Mouse (Mus musculus) heart, embryonic 14.5 days (tissue): ENCODE measurements around the gene Wbp2. TPM values are rescaled to one million over a fixed set of nuclear protein-coding genes. Genes with fewer than 3 reads are reported as not detected.
A peak's percentile ranks its signal among the peaks of the same experiment; 100 is the strongest.

Experiments used
- ATAC-seq: fragments of 200-750 bp; cut with Nextera tagmentation; 2 replicates; pipeline ENCODE4 v1.8.0; 2017; ENCODE audit warnings: low read depth, moderate TSS enrichment; ENCODE audit not compliant: insufficient number of reproducible peaks, insufficient read depth, low FRiP score
- H3K27ac ChIP-seq, 2 experiments: fragments of 200-500 bp in 1 of 2; fragments of 300-500 bp in 1 of 2; sonication (generic) in 1 of 2; replicated peaks in 1 of 2; 2 replicates each; pipeline ENCODE4 v1.5.1; 2012 to 2014; ENCODE audit warnings: low read depth in 2 of 2, low read length in 2 of 2, control low read depth in 1 of 2, mild to moderate bottlenecking in 1 of 2, mixed read lengths in 1 of 2; ENCODE audit not compliant: control insufficient read depth in 1 of 2, insufficient read depth in 1 of 2
- H3K27me3 ChIP-seq: fragments of 300-500 bp; sonication (generic); 2 replicates; pipeline ENCODE4 v1.6.1; 2014; ENCODE audit warnings: mild to moderate bottlenecking, low read length, control low read depth; ENCODE audit not compliant: control insufficient read depth, insufficient read depth
- H3K36me3 ChIP-seq: fragments of 300-500 bp; sonication (generic); 2 replicates; pipeline ENCODE4 v1.6.1; 2014; ENCODE audit warnings: mild to moderate bottlenecking, control low read depth, low read length, mixed read lengths; ENCODE audit not compliant: control insufficient read depth, insufficient read depth
- H3K4me1 ChIP-seq, 2 experiments: fragments of 200-500 bp in 1 of 2; fragments of 300-500 bp in 1 of 2; sonication (generic) in 1 of 2; 2 replicates each; pipeline ENCODE4 v1.6.1; 2012 to 2014; ENCODE audit warnings: low read length in 2 of 2, control low read depth in 1 of 2, mixed read lengths in 1 of 2; ENCODE audit not compliant: control insufficient read depth in 2 of 2, insufficient read depth in 2 of 2
- H3K4me2 ChIP-seq: fragments of 300-500 bp; sonication (generic); 2 replicates; pipeline ENCODE4 v1.6.1; 2014; ENCODE audit warnings: mild to moderate bottlenecking, low read length
- H3K4me3 ChIP-seq, 2 experiments: fragments of 200-500 bp in 1 of 2; fragments of 300-500 bp in 1 of 2; sonication (generic) in 1 of 2; 2 replicates each; pipeline ENCODE4 v1.5.1; 2012 to 2014; ENCODE audit warnings: low read length in 2 of 2, mild to moderate bottlenecking in 2 of 2, control low read depth in 1 of 2, low read depth in 1 of 2, moderate library complexity in 1 of 2; ENCODE audit not compliant: control insufficient read depth in 1 of 2, insufficient read depth in 1 of 2
- H3K9ac ChIP-seq: fragments of 300-500 bp; sonication (generic); 2 replicates; pipeline ENCODE4 v1.6.1; 2014; ENCODE audit warnings: mild to moderate bottlenecking, low read length
- H3K9me3 ChIP-seq: fragments of 300-500 bp; sonication (generic); 2 replicates; pipeline ENCODE4 v1.6.1; 2016; ENCODE audit warnings: low read length, control low read depth; ENCODE audit not compliant: control insufficient read depth
- WGBS: fragments of 180-500 bp; shearing (Covaris S2); extraction: QIAGEN DNeasy Blood & Tissue Kit; methylation state at CpG from one replicate; pipeline ENCODE4 v1.1.7; 2014; 5-methylcytosine and 5-hydroxymethylcytosine counted together
- polyA plus RNA-seq: library from polyadenylated mRNA; unstranded; fragments of >200 nt; fragmentation: Nextera tagmentation; extraction: Ambion mirVana; gene quantifications from 2 replicates; pipeline ENCODE4 v1.2.1, GENCODE M21; 2014

Wbp2 gene
- polyA plus RNA-seq, 1 experiment from 2014 or later, result 139 TPM

GRCm38 (mm10) chr11:116107777-116108285, 21.0 kb upstream of the Wbp2 start:
- no peak for ATAC-seq
- peaks cover 43 to 63% of the 10 kb centered on the region in 2 experiments for H3K4me1 ChIP-seq
- WGBS, result 32% methylated on average over 19 of the region's 19 CpGs
- H3K4me3 ChIP-seq, result peak overlapping the region; percentile 71 to 88
- H3K9ac ChIP-seq, result peak overlapping the region; percentile 95
- H3K27me3 ChIP-seq, result no peaks in the 10 kb centered on the region
- H3K27ac ChIP-seq, result peak overlapping the region; percentile 21 to 83; a peak in 3 of 4 replicates
- peaks cover 28% of the 10 kb centered on the region for H3K36me3 ChIP-seq
- H3K4me2 ChIP-seq, result peak overlapping the region; percentile 79
- no peaks in the 10 kb centered on the region for H3K9me3 ChIP-seq

GRCm38 (mm10) chr11:116106963-116107776, 20.4 kb upstream of the Wbp2 start:
- peaks cover 46 to 66% of the 10 kb centered on the region in 2 experiments for H3K4me1 ChIP-seq
- no peak for ATAC-seq
- H3K4me3 ChIP-seq, result peak overlapping the region; percentile 71 to 88
- H3K36me3 ChIP-seq, result peaks cover 28% of the 10 kb centered on the region
- H3K4me2 ChIP-seq, result peak overlapping the region; percentile 79
- no peaks in the 10 kb centered on the region for H3K27me3 ChIP-seq
- peak overlapping the region; percentile 24 to 83; a peak in 3 of 4 replicates for H3K27ac ChIP-seq
- WGBS, result 34% methylated on average over 14 of the region's 14 CpGs
- no peaks in the 10 kb centered on the region for H3K9me3 ChIP-seq
- H3K9ac ChIP-seq, result peak overlapping the region; percentile 95

GRCm38 (mm10) chr11:116106154-116106962, 19.6 kb upstream of the Wbp2 start:
- H3K27ac ChIP-seq, result peak overlapping the region; percentile 24 to 83; a peak in 2 of 4 replicates
- no peaks in the 10 kb centered on the region for H3K27me3 ChIP-seq
- no peaks in the 10 kb centered on the region for H3K9me3 ChIP-seq
- peak overlapping the region; percentile 79 for H3K4me2 ChIP-seq
- 42% methylated on average over 32 of the region's 32 CpGs for WGBS
- no peak for ATAC-seq
- H3K9ac ChIP-seq, result peak overlapping the region; percentile 95
- H3K36me3 ChIP-seq, result peaks cover 28% of the 10 kb centered on the region
- peaks cover 54 to 74% of the 10 kb centered on the region in 2 experiments for H3K4me1 ChIP-seq
- H3K4me3 ChIP-seq, result peak overlapping the region in 1 of 2 experiments; percentile 88; a peak in 1 of 4 replicates

DNA sequence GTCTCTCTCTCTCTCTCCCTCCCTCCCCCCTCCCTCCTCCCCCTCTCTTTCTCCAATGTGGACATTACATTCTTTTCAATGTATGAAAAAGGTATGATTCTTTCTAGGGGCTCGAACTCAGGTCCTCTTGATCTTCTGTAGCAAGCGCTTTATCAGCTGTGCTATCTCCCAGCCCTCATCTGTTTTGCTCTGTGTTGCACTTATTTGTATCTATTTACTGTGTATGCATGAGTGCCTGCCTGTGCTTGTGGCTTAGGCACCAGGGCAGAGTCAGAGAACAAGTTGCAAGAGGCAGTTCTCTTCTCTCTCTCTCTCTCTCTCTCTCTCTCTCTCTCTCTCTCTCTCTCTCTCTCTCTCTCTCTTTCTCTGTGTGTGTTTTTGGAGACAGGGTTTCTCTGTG, 18.3 kb upstream of the Wbp2 start:
- Histone ChIP-seq H3K9me3 (no peaks in the 10 kb centered on the region), H3K27me3 (no peaks in the 10 kb centered on the region), H3K36me3 (peaks cover 28% of the 10 kb centered on the region), H3K4me1 (peaks cover 63 to 81% of the 10 kb centered on the region in 2 experiments), H3K27ac (peak overlapping the region in 1 of 2 experiments; percentile 98; a peak in 2 of 4 replicates), H3K9ac (peak overlapping the region; percentile 69), H3K4me3 (no peak overlapping the region), H3K4me2 (no peak overlapping the region)
- 78% methylated on average over 2 of the region's 2 CpGs for WGBS
- ATAC-seq, result no peak

DNA sequence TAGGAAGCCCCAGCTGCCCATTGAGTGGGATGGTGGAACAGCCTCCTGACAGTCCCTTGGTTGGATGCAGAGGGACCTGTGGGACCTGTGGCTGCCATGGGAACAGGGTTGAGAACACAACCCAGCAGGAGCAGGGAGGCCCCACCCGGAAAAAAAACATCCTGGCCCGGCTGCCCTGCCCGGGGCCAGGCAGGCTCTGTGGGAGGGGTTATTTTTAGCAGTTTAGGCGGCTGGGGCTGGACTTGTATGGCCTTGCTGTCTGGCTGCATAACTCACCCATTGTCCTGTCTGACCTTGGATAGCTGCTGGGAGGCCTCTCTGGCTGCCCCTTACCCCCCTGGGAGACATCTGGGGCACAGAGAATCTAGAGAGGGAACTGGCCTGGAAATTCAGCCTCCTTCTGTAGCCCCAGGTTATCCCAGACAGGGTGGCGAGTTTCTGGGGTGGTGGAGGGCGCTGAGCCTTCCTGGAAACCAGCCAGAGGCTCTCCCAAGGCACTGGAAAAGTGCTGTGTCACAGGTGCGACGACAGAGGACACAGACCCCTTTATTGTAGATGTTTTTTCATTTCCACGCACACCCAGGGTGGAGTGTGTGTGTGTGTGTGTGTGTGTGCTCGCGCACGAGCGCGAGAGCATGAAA, 17.3 kb upstream of the Wbp2 start:
- H3K27ac ChIP-seq, result peak overlapping the region; percentile 97 to 98
- peaks cover 28% of the 10 kb centered on the region for H3K36me3 ChIP-seq
- peak; percentile 78 for ATAC-seq
- peak overlapping the region; percentile 69 for H3K9ac ChIP-seq
- H3K4me3 ChIP-seq, result no peak overlapping the region
- H3K4me2 ChIP-seq, result peak overlapping the region; percentile 41
- no peaks in the 10 kb centered on the region for H3K27me3 ChIP-seq
- 22% methylated on average over 13 of the region's 14 CpGs for WGBS
- peaks cover 73 to 90% of the 10 kb centered on the region in 2 experiments for H3K4me1 ChIP-seq
- H3K9me3 ChIP-seq, result no peaks in the 10 kb centered on the region

GRCm38 (mm10) chr11:116103572-116103971, 16.8 kb upstream of the Wbp2 start:
- H3K4me3 ChIP-seq, result no peak overlapping the region
- no peak for ATAC-seq
- H3K9me3 ChIP-seq, result no peaks in the 10 kb centered on the region
- H3K4me1 ChIP-seq, result peaks cover 75 to 93% of the 10 kb centered on the region in 2 experiments
- peak overlapping the region; percentile 97 to 98 for H3K27ac ChIP-seq
- 30% methylated on average over 12 of the region's 12 CpGs for WGBS
- no peaks in the 10 kb centered on the region for H3K27me3 ChIP-seq
- peaks cover 28% of the 10 kb centered on the region for H3K36me3 ChIP-seq
- peak overlapping the region; percentile 69 for H3K9ac ChIP-seq
- peak overlapping the region; percentile 41; the same call in 1 of the 2 replicates for H3K4me2 ChIP-seq

DNA sequence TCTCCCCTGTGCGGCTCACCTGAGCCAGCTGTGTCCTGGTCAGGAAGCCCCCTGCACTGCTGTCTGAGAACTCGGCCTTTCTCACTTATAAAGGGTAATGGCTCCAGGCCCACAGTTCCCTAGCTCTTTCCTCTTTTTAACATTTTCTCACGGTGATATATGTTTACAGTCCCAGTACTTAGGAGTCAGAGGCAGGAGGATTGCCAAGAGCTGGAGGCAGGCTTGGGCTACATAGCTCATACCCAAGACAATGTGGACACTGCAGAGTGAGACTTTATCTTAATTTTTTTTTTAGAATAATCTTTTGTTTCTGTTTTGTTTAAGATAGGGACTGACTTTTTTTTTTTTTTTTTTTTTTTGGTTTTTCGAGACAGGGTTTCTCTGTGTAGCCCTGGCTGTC, 15.7 kb upstream of the Wbp2 start:
- 48% methylated on average over 3 of the region's 4 CpGs for WGBS
- Histone ChIP-seq H3K9me3 (no peaks in the 10 kb centered on the region), H3K4me2 (no peak overlapping the region), H3K27ac (peak overlapping the region; percentile 89 to 98), H3K36me3 (peaks cover 22% of the 10 kb centered on the region), H3K27me3 (no peaks in the 10 kb centered on the region), H3K9ac (peak overlapping the region; percentile 63), H3K4me1 (peaks cover 65 to 82% of the 10 kb centered on the region in 2 experiments), H3K4me3 (no peak overlapping the region)
- no peak for ATAC-seq
